Mouse (Mus musculus) MEL (cell line): ENCODE measurements around the gene Gm20388. TPM values are rescaled to one million over a fixed set of nuclear protein-coding genes. Genes with fewer than 3 reads are reported as not detected.

Source experiments
- DNase-seq: peaks from one replicate; pipeline ENCODE4 v3.0.0; 2011; ENCODE audit warnings: low read depth, low spot score
- H3K27ac ChIP-seq: 2 replicates; pipeline ENCODE4 v1.5.1; 2012; ENCODE audit warnings: low read depth, mild to moderate bottlenecking, control low read depth, low read length, moderate library complexity; ENCODE audit not compliant: control insufficient read depth
- H3K27me3 ChIP-seq, 2 experiments: fragments of 150-350 bp in 1 of 2; sonication (generic) in 1 of 2; 2 replicates each; pipeline ENCODE4 v1.6.1; 2012; ENCODE audit warnings: low read length in 2 of 2, mild to moderate bottlenecking in 2 of 2, improper control_type of control experiment in 1 of 2, moderate library complexity in 1 of 2; ENCODE audit not compliant: insufficient read depth in 2 of 2, control insufficient read depth in 1 of 2
- H3K36me3 ChIP-seq, 2 experiments: 2 replicates each; pipeline ENCODE4 v1.6.1; 2012 to 2014; ENCODE audit warnings: low read length in 2 of 2, improper control_type of control experiment in 1 of 2, inconsistent platforms in 1 of 2, mild to moderate bottlenecking in 1 of 2; ENCODE audit not compliant: insufficient read depth in 2 of 2, control insufficient read depth in 1 of 2
- H3K4me1 ChIP-seq, 2 experiments: fragments of 150-350 bp in 1 of 2; sonication (generic) in 1 of 2; 2 replicates each; pipeline ENCODE4 v1.6.1; 2012; ENCODE audit warnings: low read length in 2 of 2, improper control_type of control experiment in 1 of 2, mild to moderate bottlenecking in 1 of 2; ENCODE audit not compliant: insufficient read depth in 2 of 2, control insufficient read depth in 1 of 2
- H3K4me3 ChIP-seq, 2 experiments: fragments of 150-350 bp in 1 of 2; sonication (generic) in 1 of 2; 2 replicates each; pipeline ENCODE4 v1.5.1; 2012; ENCODE audit warnings: low read depth in 2 of 2, low read length in 2 of 2, mild to moderate bottlenecking in 2 of 2, moderate library complexity in 2 of 2, control low read depth in 1 of 2, improper control_type of control experiment in 1 of 2; ENCODE audit not compliant: control insufficient read depth in 1 of 2, insufficient read depth in 1 of 2
- H3K79me2 ChIP-seq: 2 replicates; pipeline ENCODE4 v1.6.1; 2012; ENCODE audit warnings: mild to moderate bottlenecking, low read length, moderate library complexity; ENCODE audit not compliant: control insufficient read depth, poor library complexity, insufficient read depth
- H3K9ac ChIP-seq: 2 replicates; pipeline ENCODE4 v1.6.1; 2012; ENCODE audit warnings: low read depth, mild to moderate bottlenecking, control low read depth, low read length, moderate library complexity; ENCODE audit not compliant: control insufficient read depth, poor library complexity, severe bottlenecking
- H3K9me3 ChIP-seq: fragments of 150-350 bp; sonication (generic); replicated peaks from 2 replicates; pipeline ENCODE4 v1.6.1; 2012; ENCODE audit warnings: mild to moderate bottlenecking, low read length, improper control_type of control experiment, moderate library complexity; ENCODE audit not compliant: insufficient read depth
- CHD1 ChIP-seq: IDR thresholded peaks from 2 replicates; pipeline ENCODE4 v1.6.1; 2012; ENCODE audit warnings: low read depth, mild to moderate bottlenecking, inconsistent platforms, low read length, improper control_type of control experiment
- CHD2 ChIP-seq: IDR thresholded peaks from 2 replicates; pipeline ENCODE4 v1.6.1; 2011; ENCODE audit warnings: low read length, improper control_type of control experiment
- CTCF ChIP-seq, 3 experiments: IDR thresholded peaks in 2 of 3; conservative IDR thresholded peaks in 1 of 3; 2 replicates each; pipeline ENCODE4 v1.5.1; 2011 to 2012; ENCODE audit warnings: low read length in 3 of 3, low read depth in 2 of 3, mild to moderate bottlenecking in 2 of 3, improper control_type of control experiment in 1 of 3, inconsistent platforms in 1 of 3, mixed read lengths in 1 of 3, moderate library complexity in 1 of 3; ENCODE audit not compliant: control insufficient read depth in 1 of 3, insufficient read depth in 1 of 3, poor library complexity in 1 of 3, severe bottlenecking in 1 of 3
- ELF1 ChIP-seq: IDR thresholded peaks from 2 replicates; pipeline ENCODE4 v1.6.1; 2014; ENCODE audit warnings: low read depth, mild to moderate bottlenecking, inconsistent platforms, low read length, improper control_type of control experiment, moderate library complexity
- ETS1 ChIP-seq: IDR thresholded peaks from 2 replicates; pipeline ENCODE4 v1.6.1; 2012; ENCODE audit warnings: low read depth, mild to moderate bottlenecking, inconsistent platforms, low read length, improper control_type of control experiment, moderate library complexity
- GABPA ChIP-seq: IDR thresholded peaks from 2 replicates; pipeline ENCODE4 v1.6.1; 2012; ENCODE audit warnings: low read depth, mild to moderate bottlenecking, inconsistent platforms, low read length, improper control_type of control experiment, moderate library complexity
- GATA1 ChIP-seq: IDR thresholded peaks from 2 replicates; pipeline ENCODE4 v1.6.1; 2011; ENCODE audit warnings: low read depth, low read length, improper control_type of control experiment
- MAFK ChIP-seq: IDR thresholded peaks from 2 replicates; pipeline ENCODE4 v1.6.1; 2011; ENCODE audit warnings: low read depth, mild to moderate bottlenecking, low read length, improper control_type of control experiment, borderline replicate concordance
- MAZ ChIP-seq: IDR thresholded peaks from 2 replicates; pipeline ENCODE4 v1.6.1; 2012; ENCODE audit warnings: low read depth, mild to moderate bottlenecking, inconsistent platforms, low read length, improper control_type of control experiment
- MYB ChIP-seq: IDR thresholded peaks from 2 replicates; pipeline ENCODE4 v1.6.1; 2011; ENCODE audit warnings: mild to moderate bottlenecking, low read depth, low read length, improper control_type of control experiment
- MYC ChIP-seq: IDR thresholded peaks from 2 replicates; pipeline ENCODE4 v1.6.1; 2011; ENCODE audit warnings: low read depth, mild to moderate bottlenecking, low read length, improper control_type of control experiment, moderate library complexity
- POLR2AphosphoS2 ChIP-seq: IDR thresholded peaks from 2 replicates; pipeline ENCODE4 v1.6.1; 2011; ENCODE audit warnings: low read length, improper control_type of control experiment
- RAD21 ChIP-seq: IDR thresholded peaks from 2 replicates; pipeline ENCODE4 v1.6.1; 2011; ENCODE audit warnings: mild to moderate bottlenecking, low read depth, low read length, improper control_type of control experiment
- RCOR1 ChIP-seq: IDR thresholded peaks from 2 replicates; pipeline ENCODE4 v1.6.1; 2012; ENCODE audit warnings: low read depth, mild to moderate bottlenecking, inconsistent platforms, low read length, improper control_type of control experiment
- SMC3 ChIP-seq: IDR thresholded peaks from 2 replicates; pipeline ENCODE4 v1.6.1; 2011; ENCODE audit warnings: low read depth, low read length, improper control_type of control experiment
- TAL1 ChIP-seq: IDR thresholded peaks from 2 replicates; pipeline ENCODE4 v1.6.1; 2012; ENCODE audit warnings: mild to moderate bottlenecking, inconsistent platforms, low read length, moderate library complexity, mixed read lengths
- ZMIZ1 ChIP-seq: IDR thresholded peaks from 2 replicates; pipeline ENCODE4 v1.6.1; 2012; ENCODE audit warnings: low read depth, mild to moderate bottlenecking, inconsistent platforms, low read length, improper control_type of control experiment, moderate library complexity
- polyA plus RNA-seq, 2 experiments: library from polyadenylated mRNA; stranded (reverse) in 1 of 2; unstranded in 1 of 2; fragments of >175 nt in 1 of 2; fragments of >200 nt in 1 of 2; gene quantifications; 2 replicates each; pipeline versions ENCODE4 v1.2.1 to v1.2.4; 2012; ENCODE audit warnings: low replicate concordance in 2 of 2, low read depth in 1 of 2; ENCODE audit not compliant: insufficient read length in 2 of 2, insufficient read depth in 1 of 2, missing spikeins in 1 of 2
- total RNA-seq: library from RNA; depleted of rRNA; stranded (reverse); fragments of 300-350 nt; gene quantifications from 2 replicates; pipeline ENCODE4 v1.2.3, GENCODE M21; 2012

The Gm20388 gene
- total and polyA plus RNA-seq, 3 experiments, result 11.1 to 17.8 TPM; not detected in 1

DNA sequence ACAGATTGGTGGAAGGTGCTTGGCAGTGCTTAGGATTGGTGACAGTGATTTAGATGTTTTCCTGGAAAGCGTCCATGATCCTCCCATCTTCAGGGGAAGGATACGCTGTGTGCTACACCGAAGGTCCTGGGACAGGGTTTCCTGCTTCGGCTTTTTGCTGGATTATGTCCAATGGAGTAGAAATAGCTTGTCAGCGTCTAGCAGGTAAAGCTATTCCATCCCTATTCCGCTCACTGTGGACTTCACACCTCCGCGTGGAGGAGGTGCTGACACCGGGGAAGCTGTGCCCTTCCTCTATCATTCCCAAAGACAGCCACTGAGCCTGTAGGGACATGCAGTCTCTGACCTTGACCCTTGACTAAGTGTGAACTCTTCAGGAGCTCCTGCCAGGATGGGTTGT lies 207.5 kb downstream of the Gm20388 start:
- H3K27me3 ChIP-seq, result 0 out of 4 replicates have a peak, but pooled peaks cover 0 to 2% of the 10 kb centered on the region in 2 experiments

DNA sequence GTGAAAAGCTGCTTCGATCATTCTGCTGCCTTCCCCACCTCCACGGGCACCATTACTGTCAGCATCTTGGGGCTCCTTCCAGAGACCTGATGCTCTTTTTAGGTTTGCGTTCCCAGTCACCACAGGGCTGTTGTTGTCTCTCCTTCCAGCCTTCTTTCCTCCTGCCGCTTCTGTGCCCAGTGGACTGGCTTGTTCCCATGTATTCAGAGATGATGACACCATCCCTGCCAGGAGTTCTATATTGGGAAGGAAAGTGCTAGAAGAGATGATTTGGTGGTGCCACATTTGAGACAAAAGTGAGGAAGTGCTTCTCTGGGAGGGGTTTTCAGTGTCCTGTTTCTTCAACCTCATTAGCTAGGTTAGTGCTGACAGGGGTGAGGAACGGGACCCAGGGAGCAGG lies 208.2 kb downstream of the Gm20388 start:
- Histone ChIP-seq H3K4me1 (peaks cover 0 to 6% of the 10 kb centered on the region in 2 experiments; a peak in 2 of 4 replicates), H3K36me3 (no peaks in the 10 kb centered on the region), H3K27ac (no peak overlapping the region), H3K79me2 (no peaks in the 10 kb centered on the region)
- no peak for DNase-seq
- TF ChIP-seq GATA1 (no peak), MYB (no peak), RCOR1 (no peak), ELF1 (no peak)
- TF ChIP-seq, all 39 proteins: peak for 0
- Histone ChIP-seq H3K9ac (no peak overlapping the region), H3K4me3 (no peak overlapping the region), H3K9me3 (no peaks in the 10 kb centered on the region), H3K27me3 (0 out of 4 replicates have a peak, but pooled peaks cover 0 to 2% of the 10 kb centered on the region in 2 experiments)

More for the DNA sequence above, 207.5 kb downstream of the Gm20388 start:
- Histone ChIP-seq H3K4me3 (no peak overlapping the region), H3K36me3 (peaks cover 0 to 1% of the 10 kb centered on the region in 2 experiments; a peak in 2 of 4 replicates)
- no peak for TF ChIP-seq MAFK
- no peak for TF ChIP-seq POLR2AphosphoS2
- TF ChIP-seq MYC, result no peak
- no peak for TF ChIP-seq CTCF (IDR thresholded peaks at IDR 0.05 in 2 of 3, conservative IDR thresholded peaks at IDR 0.05 in 1 of 3; ENCODE audit: control insufficient read depth in 1 of 3, insufficient read depth in 1 of 3, low read depth in 2 of 3, low read length in 3 of 3, poor library complexity in 1 of 3, severe bottlenecking in 1 of 3)
- TF ChIP-seq CHD1, result no peak
- no peak for TF ChIP-seq GABPA
- no peak for TF ChIP-seq ETS1
- TF ChIP-seq TAL1, result no peak
- no peak for TF ChIP-seq CHD2
- no peak for TF ChIP-seq ZMIZ1
- TF ChIP-seq, all 39 proteins: peak for 0
- peaks cover 0 to 8% of the 10 kb centered on the region in 2 experiments; a peak in 2 of 4 replicates for H3K4me1 ChIP-seq
- no peak for DNase-seq
- H3K27ac ChIP-seq, result no peak overlapping the region
- no peak overlapping the region for H3K9ac ChIP-seq
- no peaks in the 10 kb centered on the region; the same call in 1 of the 2 replicates for H3K79me2 ChIP-seq
- H3K9me3 ChIP-seq, result no peaks in the 10 kb centered on the region

GRCm38 (mm10) chr8:120119429-120119828 lies 208.8 kb downstream of the Gm20388 start:
- H3K9ac ChIP-seq, result no peak overlapping the region
- TF ChIP-seq MAFK (no peak), GATA1 (no peak), MAZ (no peak), RAD21 (no peak), SMC3 (no peak), ETS1 (no peak)
- TF ChIP-seq, all 39 proteins: peak for 0
- H3K27ac ChIP-seq, result no peak overlapping the region
- no peak for DNase-seq
- no peaks in the 10 kb centered on the region for H3K79me2 ChIP-seq
- H3K36me3 ChIP-seq, result no peaks in the 10 kb centered on the region
- no peak overlapping the region for H3K4me3 ChIP-seq
- H3K9me3 ChIP-seq, result no peaks in the 10 kb centered on the region
- H3K27me3 ChIP-seq, result 0 out of 4 replicates have a peak, but pooled peaks cover 0 to 2% of the 10 kb centered on the region in 2 experiments
- H3K4me1 ChIP-seq, result peaks cover 0 to 5% of the 10 kb centered on the region in 2 experiments; a peak in 2 of 4 replicates
